In genomic region chr17:29005002-29005401, GRCm38 (mm10) we compare ENCODE assay signal across 18 mouse cellular contexts. TPM values are rescaled to one million over a fixed set of nuclear protein-coding genes. Genes with fewer than 3 reads are reported as not detected.
DNase-seq lines count a peak whose midpoint lies in the region; ATAC-seq and TF ChIP-seq lines count a peak whose summit lies in the region.
"Had no signal": no experiment of that assay in that cellular context is flagged by ENCODE, and none has a peak within 500 bp of the region (broad histone marks: within the 10 kb centered on the region; RNA-seq: fewer than 3 reads in every experiment).

No protein-coding gene starts in this region.

- no peak overlapping the region for H3K4me3 ChIP-seq in heart, embryonic 13.5 days
- H3K4me3 ChIP-seq in midbrain, embryonic 11.5 days (ENCODE audit: low read depth, low read length): no peak overlapping the region
- H3K4me3 ChIP-seq in midbrain, postnatal 0 days (ENCODE audit: low read depth, low read length): no peak overlapping the region
- no peak overlapping the region for H3K4me3 ChIP-seq in liver, embryonic 14.5 days (ENCODE audit: insufficient read depth in 1 of 2, low read depth in 2 of 2, low read length in 2 of 2)
- H3K4me3 ChIP-seq in small intestine, adult 2 months (ENCODE audit: low read depth, low read length): no peak overlapping the region
- H3K4me3 ChIP-seq: erythroblast, embryonic 14.5 days; left cerebral cortex, adult 2 months had no signal

- no peaks in the 10 kb centered on the region for H3K27me3 ChIP-seq in heart, embryonic 13.5 days (replicated peaks)
- H3K27me3 ChIP-seq in midbrain, embryonic 11.5 days (ENCODE audit: control insufficient read depth, insufficient read depth, low read length): no peaks in the 10 kb centered on the region
- H3K27me3 ChIP-seq in midbrain, postnatal 0 days (ENCODE audit: insufficient read depth, low read length): no peaks in the 10 kb centered on the region
- no peaks in the 10 kb centered on the region for H3K27me3 ChIP-seq in liver, embryonic 14.5 days (ENCODE audit: control insufficient read depth, insufficient read depth, low read length)
- no peaks in the 10 kb centered on the region for H3K27me3 ChIP-seq in small intestine, adult 2 months (ENCODE audit: control insufficient read depth, insufficient read depth, low read length)
- H3K27me3 ChIP-seq: limb, embryonic 12.5 days; Patski had no signal

- TF ChIP-seq CTCF in midbrain, postnatal 0 days (IDR thresholded peaks at IDR 0.05): no peak
- no peak for TF ChIP-seq CTCF in liver, embryonic 14.5 days (IDR thresholded peaks at IDR 0.05; ENCODE audit: low read depth)
- TF ChIP-seq CTCF in small intestine, adult 2 months (IDR thresholded peaks at IDR 0.05; ENCODE audit: extremely low read depth, insufficient read length, insufficient replicate concordance, low read depth, low read length): no peak

- TF ChIP-seq POLR2A in small intestine, adult 2 months (IDR thresholded peaks at IDR 0.05; ENCODE audit: low read depth, low read length): no peak

- H3K9me3 ChIP-seq in heart, embryonic 13.5 days: no peaks in the 10 kb centered on the region
- H3K9me3 ChIP-seq in midbrain, embryonic 11.5 days (ENCODE audit: control insufficient read depth, low read length): no peaks in the 10 kb centered on the region
- no peaks in the 10 kb centered on the region for H3K9me3 ChIP-seq in midbrain, postnatal 0 days (ENCODE audit: low read length)
- H3K9me3 ChIP-seq in liver, embryonic 14.5 days (ENCODE audit: control insufficient read depth, low read length): no peaks in the 10 kb centered on the region
- H3K9me3 ChIP-seq: limb, embryonic 12.5 days had no signal

- intact Hi-C loops in heart, postnatal 14 days (cut with DNase I): loop anchor here (5.0 kb wide), 1 partner anchor 53 kb away; the partner anchor contains the start of gene Kctd20

- TF ChIP-seq EP300 in liver, embryonic 14.5 days (IDR thresholded peaks at IDR 0.05; ENCODE audit: low read depth): no peak

- WGBS in heart, embryonic 13.5 days: 92% methylated on average over 3 of the region's 3 CpGs
- 93% methylated on average over 3 of the region's 3 CpGs for WGBS in midbrain, embryonic 11.5 days
- 94% methylated on average over 3 of the region's 3 CpGs for WGBS in midbrain, postnatal 0 days
- 83% methylated on average over 3 of the region's 3 CpGs for WGBS in liver, embryonic 14.5 days (ENCODE audit: insufficient replicate concordance)
- WGBS in small intestine, adult 2 months: 37% methylated on average over 3 of the region's 3 CpGs

- H3K4me1 ChIP-seq in heart, embryonic 13.5 days: peaks cover 28% of the 10 kb centered on the region
- peaks cover 10% of the 10 kb centered on the region for H3K4me1 ChIP-seq in midbrain, embryonic 11.5 days (ENCODE audit: control insufficient read depth, insufficient read depth, low read length)
- peaks cover 10% of the 10 kb centered on the region; the same call in 1 of the 2 replicates for H3K4me1 ChIP-seq in midbrain, postnatal 0 days (ENCODE audit: insufficient read depth, low read length)
- peaks cover 19 to 23% of the 10 kb centered on the region in 2 experiments for H3K4me1 ChIP-seq in liver, embryonic 14.5 days (replicated peaks; ENCODE audit: control insufficient read depth in 2 of 2, insufficient read depth in 2 of 2, low read length in 1 of 2)
- H3K4me1 ChIP-seq in small intestine, adult 2 months (ENCODE audit: control insufficient read depth, insufficient read depth, insufficient read length, low read length): peaks cover 10% of the 10 kb centered on the region; the same call in 1 of the 2 replicates

- no peak for ATAC-seq in heart, embryonic 13.5 days (ENCODE audit: extremely low read depth, insufficient number of reproducible peaks, low FRiP score, low TSS enrichment)
- no peak for ATAC-seq in midbrain, embryonic 11.5 days (ENCODE audit: low FRiP score)
- ATAC-seq in midbrain, postnatal 0 days (ENCODE audit: low FRiP score): no peak
- no peak for ATAC-seq in liver, embryonic 14.5 days (ENCODE audit: insufficient read depth)
- ATAC-seq: activated CD4-positive, CD25-positive, alpha-beta regulatory T cell, adult 4 months; Patski had no signal

- no peak overlapping the region for H3K27ac ChIP-seq in heart, embryonic 13.5 days (replicated peaks)
- H3K27ac ChIP-seq in midbrain, embryonic 11.5 days (ENCODE audit: low read depth, low read length): no peak overlapping the region
- H3K27ac ChIP-seq in midbrain, postnatal 0 days (ENCODE audit: low read depth, low read length): no peak overlapping the region
- H3K27ac ChIP-seq in liver, embryonic 14.5 days: no peak overlapping the region
- H3K27ac ChIP-seq in small intestine, adult 2 months (ENCODE audit: insufficient read depth, low read depth, low read length): peak overlapping the region; percentile 78; the same call in 1 of the 2 replicates
- H3K27ac ChIP-seq: left cerebral cortex, adult 2 months; limb, embryonic 12.5 days; macrophage had no signal

- DNase-seq in heart, postnatal 14 days: no peak
- DNase-seq in midbrain, embryonic 11.5 days (ENCODE audit: low spot score, missing footprints): peak; percentile 59
- no peak for DNase-seq in midbrain, postnatal 0 days (ENCODE audit: low spot score)
- no peak for DNase-seq in liver, embryonic 14.5 days (ENCODE audit: low read depth in 3 of 3, low spot score in 3 of 3)
- no peak for DNase-seq in urinary bladder, postnatal 25 days (ENCODE audit: low spot score)
- DNase-seq: adrenal gland, postnatal 36 days; cerebellum, adult 2 months; kidney, postnatal 14 days; lung, embryonic 14.5 days; right cerebral cortex, postnatal 4 days had no signal

- peaks cover 26% of the 10 kb centered on the region for H3K36me3 ChIP-seq in heart, embryonic 13.5 days
- H3K36me3 ChIP-seq in midbrain, embryonic 11.5 days (ENCODE audit: control insufficient read depth, insufficient read depth, low read length): peaks cover 7% of the 10 kb centered on the region; the same call in 1 of the 2 replicates
- peaks cover 6% of the 10 kb centered on the region; the same call in 1 of the 2 replicates for H3K36me3 ChIP-seq in midbrain, postnatal 0 days (ENCODE audit: insufficient read depth, low read length)
- H3K36me3 ChIP-seq in liver, embryonic 14.5 days (replicated peaks; ENCODE audit: control insufficient read depth, insufficient read depth, low read depth): peaks cover 9% of the 10 kb centered on the region
- peaks cover 2% of the 10 kb centered on the region for H3K36me3 ChIP-seq in small intestine, adult 2 months (ENCODE audit: control insufficient read depth, insufficient read depth, low read length)

- H3K9ac ChIP-seq in heart, embryonic 13.5 days: no peak overlapping the region
- H3K9ac ChIP-seq in midbrain, embryonic 11.5 days (ENCODE audit: low read length): no peak overlapping the region
- H3K9ac ChIP-seq in midbrain, postnatal 0 days (replicated peaks; ENCODE audit: low read length, poor library complexity, severe bottlenecking): no peak overlapping the region
- no peak overlapping the region for H3K9ac ChIP-seq in liver, embryonic 14.5 days (replicated peaks)
- H3K9ac ChIP-seq: limb, embryonic 12.5 days; lung, embryonic 14.5 days had no signal

- 0 out of 2 replicates have a peak overlapping the region, but pooled peaks have one; percentile 7 for H3K4me2 ChIP-seq in heart, embryonic 13.5 days
- H3K4me2 ChIP-seq in midbrain, embryonic 11.5 days: no peak overlapping the region
- H3K4me2 ChIP-seq in midbrain, postnatal 0 days (ENCODE audit: low read depth, low read length, poor library complexity, severe bottlenecking): no peak overlapping the region
- H3K4me2 ChIP-seq in liver, embryonic 14.5 days (ENCODE audit: low read depth): peak overlapping the region; percentile 15; the same call in 1 of the 2 replicates
- H3K4me2 ChIP-seq: limb, embryonic 12.5 days had no signal

RNA-seq across cellular contexts. Expression of gene Stk38, which starts 2.8 kb away (rescaled TPM):
- 68.7 and 71.0 TPM in 2 replicates for polyA plus RNA-seq in heart, embryonic 13.5 days (2015; fragmentation: Nextera tagmentation; extraction: Ambion mirVana)
- 10 to 100 TPM; 47.6 to 48.8 TPM for total RNA-seq in heart, postnatal 14 days (2021)
- 130 and 139 TPM in 2 replicates for polyA plus RNA-seq in midbrain, embryonic 11.5 days (2014; fragmentation: Nextera tagmentation; extraction: Ambion mirVana)
- total RNA-seq in midbrain, postnatal 0 days (2014; rRNA removed): 44.2 and 58.1 TPM in 2 replicates
- 42.1 and 47.9 TPM in 2 replicates for polyA plus RNA-seq in midbrain, postnatal 0 days (2015; fragmentation: Nextera tagmentation; extraction: Ambion mirVana)
- polyA plus RNA-seq in liver, embryonic 14.5 days (2012; rRNA removed): 24.5 and 31.8 TPM in 2 replicates
- polyA plus RNA-seq in liver, embryonic 14.5 days (2014; fragmentation: Nextera tagmentation; extraction: Ambion mirVana): 29.2 and 32.7 TPM in 2 replicates
- polyA plus RNA-seq in small intestine, adult 2 months (2012; rRNA removed): 35.5 and 105 TPM in 2 replicates

RNA-seq across cellular contexts. Expression of gene Srsf3, which starts 27.4 kb away (rescaled TPM):
- polyA plus RNA-seq in heart, embryonic 13.5 days (2015; fragmentation: Nextera tagmentation; extraction: Ambion mirVana): 321 and 347 TPM in 2 replicates
- 100 to 1,000 TPM in 1 of 2 experiments, 10 to 100 TPM in 1; 99.7 to 120 TPM for total RNA-seq in heart, postnatal 14 days (2021)
- polyA plus RNA-seq in midbrain, embryonic 11.5 days (2014; fragmentation: Nextera tagmentation; extraction: Ambion mirVana): 899 and 948 TPM in 2 replicates
- total RNA-seq in midbrain, postnatal 0 days (2014; rRNA removed): 119 and 193 TPM in 2 replicates
- polyA plus RNA-seq in midbrain, postnatal 0 days (2015; fragmentation: Nextera tagmentation; extraction: Ambion mirVana): 284 and 296 TPM in 2 replicates
- polyA plus RNA-seq in liver, embryonic 14.5 days (2012; rRNA removed): 91.1 and 123 TPM in 2 replicates
- 269 and 272 TPM in 2 replicates for polyA plus RNA-seq in liver, embryonic 14.5 days (2014; fragmentation: Nextera tagmentation; extraction: Ambion mirVana)
- 35.9 and 69.4 TPM in 2 replicates for polyA plus RNA-seq in small intestine, adult 2 months (2012; rRNA removed)

RNA-seq across cellular contexts. Expression of gene Kctd20, which starts 53.3 kb away (rescaled TPM):
- 58.1 and 59.9 TPM in 2 replicates for polyA plus RNA-seq in heart, embryonic 13.5 days (2015; fragmentation: Nextera tagmentation; extraction: Ambion mirVana)
- 10 to 100 TPM; 59.5 to 62.6 TPM for total RNA-seq in heart, postnatal 14 days (2021)
- polyA plus RNA-seq in midbrain, embryonic 11.5 days (2014; fragmentation: Nextera tagmentation; extraction: Ambion mirVana): 92.4 and 97.4 TPM in 2 replicates
- total RNA-seq in midbrain, postnatal 0 days (2014; rRNA removed): 60.0 and 64.9 TPM in 2 replicates
- 63.2 and 63.8 TPM in 2 replicates for polyA plus RNA-seq in midbrain, postnatal 0 days (2015; fragmentation: Nextera tagmentation; extraction: Ambion mirVana)
- polyA plus RNA-seq in liver, embryonic 14.5 days (2012; rRNA removed): 22.7 and 30.4 TPM in 2 replicates
- 53.9 and 55.3 TPM in 2 replicates for polyA plus RNA-seq in liver, embryonic 14.5 days (2014; fragmentation: Nextera tagmentation; extraction: Ambion mirVana)
- polyA plus RNA-seq in small intestine, adult 2 months (2012; rRNA removed): 12.7 and 36.3 TPM in 2 replicates

Comparison
In these comparisons a context has a peak if more than half of its experiments do, and no peak if none do; other contexts are left out.
1. H3K4me2 ChIP-seq: peak in heart, embryonic 13.5 days (single experiment) and liver, embryonic 14.5 days (single experiment); none in midbrain, embryonic 11.5 days (single experiment) and midbrain, postnatal 0 days (single experiment).